ENCODE assay signal across 8 mouse cellular contexts in the genomic region with DNA sequence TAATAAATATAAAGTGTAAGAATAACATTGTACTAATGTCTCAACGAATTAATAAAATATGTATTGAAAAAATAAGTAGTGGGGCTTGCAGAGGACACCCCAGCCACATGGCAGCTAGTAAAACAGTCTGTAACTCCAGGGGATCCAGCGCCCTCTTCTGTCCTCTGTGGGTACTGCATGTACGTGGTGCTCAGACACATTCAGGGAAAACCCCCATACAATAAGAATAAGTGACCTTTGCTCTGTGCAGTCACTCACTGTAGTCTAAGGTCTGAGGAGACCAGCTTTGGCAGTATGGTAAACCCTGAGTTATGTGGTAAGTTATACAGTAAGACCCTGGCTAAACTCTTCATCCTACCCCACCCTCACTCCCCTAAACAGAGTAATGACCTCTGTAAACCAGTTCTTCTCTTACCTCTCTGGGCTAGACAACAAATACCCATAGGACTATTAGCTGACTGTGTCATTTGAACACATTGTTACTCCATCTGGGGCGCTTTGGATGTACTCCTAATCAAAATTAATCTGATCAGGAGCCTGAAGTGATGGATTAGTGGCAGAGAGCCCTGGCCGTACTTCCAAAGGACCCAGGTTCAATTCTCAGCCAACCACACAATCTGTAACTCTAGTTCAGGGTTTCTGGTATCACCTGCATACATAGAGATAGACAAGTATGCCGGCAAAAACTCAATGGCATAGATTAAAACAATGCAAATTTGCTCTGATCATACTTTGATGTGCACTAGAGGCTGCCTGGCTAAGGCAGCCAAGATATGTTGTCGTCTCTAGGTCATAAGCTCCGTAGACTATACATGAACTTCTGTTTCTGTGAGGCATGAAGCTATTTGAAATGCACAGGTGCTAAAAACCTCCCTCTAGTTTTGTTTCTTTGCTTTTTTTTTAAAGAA. TPM values are rescaled to one million over a fixed set of nuclear protein-coding genes. Genes with fewer than 3 reads are reported as not detected.
DNase-seq lines count a peak whose midpoint lies in the region; ATAC-seq lines count a peak whose summit lies in the region.

No protein-coding gene starts in this region.

- intact Hi-C loops in gastrocnemius, postnatal 14 days (cut with DNase I; ENCODE audit: low total_unique reads), result no loop called here
- intact Hi-C loops in left cerebral cortex, postnatal 36 days (cut with DNase I), result no loop called here

- 52% methylated on average over 8 of the region's 8 CpGs for WGBS in intestine, embryonic 16.5 days
- 55% methylated on average over 8 of the region's 8 CpGs for WGBS in midbrain, embryonic 13.5 days

- no peaks in the 10 kb centered on the region for H3K9me3 ChIP-seq in intestine, embryonic 16.5 days (ENCODE audit: control insufficient read depth, low read length)
- H3K9me3 ChIP-seq in midbrain, embryonic 13.5 days, result no peaks in the 10 kb centered on the region

- ATAC-seq in frontal cortex, adult (ENCODE audit: low TSS enrichment), result no peak
- ATAC-seq in intestine, embryonic 16.5 days, result peak; percentile 70
- ATAC-seq in midbrain, embryonic 13.5 days, result peak; percentile 51; the same call in 1 of the 2 replicates

- peak; percentile 47 to 89 for DNase-seq in frontal cortex, adult 2 months (ENCODE audit: extremely low spot score in 1 of 2, low spot score in 1 of 2)
- peak; percentile 83 to 88 for DNase-seq in cerebellum, postnatal 36 days
- DNase-seq in gastrocnemius, postnatal 14 days, result peak; percentile 78
- peak; percentile 56 to 65 for DNase-seq in left cerebral cortex, postnatal 36 days (ENCODE audit: low spot score in 2 of 2)
- peak; percentile 90 to 97 for DNase-seq in spleen, postnatal 4 days (ENCODE audit: low spot score in 2 of 2)

- peak overlapping the region; percentile 56; the same call in 1 of the 2 replicates for H3K9ac ChIP-seq in intestine, embryonic 16.5 days (ENCODE audit: low read depth, low read length)
- no peak overlapping the region for H3K9ac ChIP-seq in midbrain, embryonic 13.5 days (replicated peaks)

- no peak overlapping the region for H3K4me3 ChIP-seq in intestine, embryonic 16.5 days (ENCODE audit: low read length)
- no peak overlapping the region for H3K4me3 ChIP-seq in midbrain, embryonic 13.5 days (replicated peaks)

- peaks cover 61% of the 10 kb centered on the region for H3K4me1 ChIP-seq in intestine, embryonic 16.5 days (ENCODE audit: control insufficient read depth, insufficient read depth, low read length)
- H3K4me1 ChIP-seq in midbrain, embryonic 13.5 days (replicated peaks), result peaks cover 61% of the 10 kb centered on the region

- H3K27ac ChIP-seq in intestine, embryonic 16.5 days (ENCODE audit: low read length), result peak overlapping the region; percentile 86
- H3K27ac ChIP-seq in midbrain, embryonic 13.5 days, result no peak overlapping the region

- peak overlapping the region; percentile 38 for H3K4me2 ChIP-seq in intestine, embryonic 16.5 days (ENCODE audit: low read depth, low read length)
- H3K4me2 ChIP-seq in midbrain, embryonic 13.5 days (replicated peaks), result no peak overlapping the region

- H3K27me3 ChIP-seq in intestine, embryonic 16.5 days (replicated peaks; ENCODE audit: control insufficient read depth, insufficient read depth, low read length), result no peaks in the 10 kb centered on the region
- H3K27me3 ChIP-seq in midbrain, embryonic 13.5 days, result no peaks in the 10 kb centered on the region

- H3K36me3 ChIP-seq in intestine, embryonic 16.5 days (ENCODE audit: control insufficient read depth, insufficient read depth, low read length), result peaks cover 4% of the 10 kb centered on the region; the same call in 1 of the 2 replicates
- H3K36me3 ChIP-seq in midbrain, embryonic 13.5 days, result peaks cover 10% of the 10 kb centered on the region

RNA-seq across cellular contexts. Expression of gene Srebf2, which starts 18.6 kb away (rescaled TPM):
- polyA plus RNA-seq in frontal cortex, adult 2 months (2012; rRNA removed), result 142 and 155 TPM in 2 replicates
- 10 to 100 TPM; 13.7 to 22.9 TPM for total RNA-seq in gastrocnemius, postnatal 14 days (2021)
- polyA plus RNA-seq in intestine, embryonic 16.5 days (2015; fragmentation: Nextera tagmentation; extraction: Ambion mirVana), result 138 and 141 TPM in 2 replicates
- 100 to 1,000 TPM; 183 to 198 TPM for total RNA-seq in left cerebral cortex, postnatal 36 days (2021)
- polyA plus RNA-seq in midbrain, embryonic 13.5 days (2015; fragmentation: Nextera tagmentation; extraction: Ambion mirVana), result 225 and 230 TPM in 2 replicates

RNA-seq across cellular contexts. Expression of gene Ccdc134, which starts 37.9 kb away (rescaled TPM):
- polyA plus RNA-seq in frontal cortex, adult 2 months (2012; rRNA removed), result 23.1 TPM in 2 replicates
- total RNA-seq in gastrocnemius, postnatal 14 days (2021), result 10 to 100 TPM; 18.5 to 18.7 TPM
- 9.8 and 11.6 TPM in 2 replicates for polyA plus RNA-seq in intestine, embryonic 16.5 days (2015; fragmentation: Nextera tagmentation; extraction: Ambion mirVana)
- total RNA-seq in left cerebral cortex, postnatal 36 days (2021), result 10 to 100 TPM in 1 of 2 experiments, 1 to 10 TPM in 1; 9.5 to 14.2 TPM
- polyA plus RNA-seq in midbrain, embryonic 13.5 days (2015; fragmentation: Nextera tagmentation; extraction: Ambion mirVana), result 12.0 and 14.0 TPM in 2 replicates

RNA-seq across cellular contexts. Expression of gene Shisa8, which starts 47.0 kb away (rescaled TPM):
- 57.1 and 79.6 TPM in 2 replicates for polyA plus RNA-seq in frontal cortex, adult 2 months (2012; rRNA removed)
- total RNA-seq in gastrocnemius, postnatal 14 days (2021), result under 1 TPM in 1 of 2 experiments, not detected in 1; 0.08 TPM
- polyA plus RNA-seq in intestine, embryonic 16.5 days (2015; fragmentation: Nextera tagmentation; extraction: Ambion mirVana), result 0.06 and 0.09 TPM in 2 replicates
- 1 to 10 TPM; 3.6 to 4.7 TPM for total RNA-seq in left cerebral cortex, postnatal 36 days (2021)
- 0.50 and 0.70 TPM in 2 replicates for polyA plus RNA-seq in midbrain, embryonic 13.5 days (2015; fragmentation: Nextera tagmentation; extraction: Ambion mirVana)

RNA-seq across cellular contexts. Expression of gene Tnfrsf13c, which starts 58.6 kb away (rescaled TPM):
- 1.4 and 2.6 TPM in 2 replicates for polyA plus RNA-seq in frontal cortex, adult 2 months (2012; rRNA removed)
- not detected for total RNA-seq in gastrocnemius, postnatal 14 days (2021)
- 0.09 and 0.11 TPM in 2 replicates for polyA plus RNA-seq in intestine, embryonic 16.5 days (2015; fragmentation: Nextera tagmentation; extraction: Ambion mirVana)
- total RNA-seq in left cerebral cortex, postnatal 36 days (2021), result 1 to 10 TPM in 1 of 2 experiments, under 1 TPM in 1; 0.22 to 1.1 TPM
- polyA plus RNA-seq in midbrain, embryonic 13.5 days (2015; fragmentation: Nextera tagmentation; extraction: Ambion mirVana), result not detected in 2 replicates

Comparison
In these comparisons a context has a peak if more than half of its experiments do, and no peak if none do; other contexts are left out.
1. RNA of gene Shisa8, which starts 47.0 kb away (polyA plus RNA-seq): 57.1 to 79.6 TPM in frontal cortex, adult 2 months; 0.50 to 0.70 TPM in midbrain, embryonic 13.5 days and 0.06 to 0.09 TPM in intestine, embryonic 16.5 days; every median in the first group is over 10 times any median in the second.
2. Peak in every context shown above with its lines, with median percentiles within 50 percentile points of each other: DNase-seq.